Mouse (Mus musculus): Measurements from ENCODE around the gene Mslnl.
"Not testable (repeated sequence)": the region's sequence is repeated elsewhere in the genome, so short reads cannot be mapped to it uniquely, and the experiment has no call there.

Gene Mslnl

DNA sequence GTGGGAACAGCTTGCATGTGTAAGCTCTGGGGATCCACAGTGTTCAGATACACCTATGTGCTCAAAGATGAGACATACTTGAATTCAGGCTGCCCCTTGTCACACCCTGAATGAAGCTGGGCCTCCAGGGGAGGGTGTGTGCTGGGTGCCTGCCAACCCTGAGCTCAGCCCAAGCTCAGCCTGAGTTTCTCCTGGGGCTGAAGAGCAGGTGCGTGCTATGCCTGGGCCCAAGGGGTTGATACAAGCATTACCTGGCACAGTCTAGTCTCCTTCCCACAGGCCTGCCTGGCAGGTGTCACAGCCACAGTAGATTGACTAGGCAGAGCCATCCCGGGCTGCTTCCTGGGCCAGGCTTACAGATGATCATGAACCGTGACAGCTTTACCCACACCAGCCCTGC is at the start of gene Mslnl:
Gene Mslnl (plus strand): TSS at position 298 of the 400 bp plus-strand sequence.
- DNase-seq (ENCODE audit: low read depth, low spot score), result no peak

DNA sequence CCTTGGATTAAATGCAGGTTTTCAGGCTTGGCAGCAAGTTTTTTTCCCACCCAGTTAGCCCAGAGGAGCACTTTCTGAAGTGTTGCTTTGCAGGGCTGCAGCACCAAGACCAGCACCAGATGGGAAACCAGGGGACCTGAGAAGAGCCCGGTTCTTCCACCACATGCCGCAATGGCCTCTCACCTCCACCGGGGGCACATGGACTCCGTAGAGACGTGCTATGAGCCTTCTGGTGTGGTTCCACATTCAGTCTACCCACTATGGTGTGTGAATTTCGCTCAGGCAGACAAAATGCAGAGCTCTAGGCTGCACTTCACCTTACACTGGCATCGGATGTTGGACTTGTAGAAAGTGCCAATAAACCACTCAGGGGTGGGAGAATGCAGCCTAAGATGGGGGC is 49.5 kb upstream of the Mslnl start:
- no peak for DNase-seq (ENCODE audit: low read depth, low spot score)

DNA sequence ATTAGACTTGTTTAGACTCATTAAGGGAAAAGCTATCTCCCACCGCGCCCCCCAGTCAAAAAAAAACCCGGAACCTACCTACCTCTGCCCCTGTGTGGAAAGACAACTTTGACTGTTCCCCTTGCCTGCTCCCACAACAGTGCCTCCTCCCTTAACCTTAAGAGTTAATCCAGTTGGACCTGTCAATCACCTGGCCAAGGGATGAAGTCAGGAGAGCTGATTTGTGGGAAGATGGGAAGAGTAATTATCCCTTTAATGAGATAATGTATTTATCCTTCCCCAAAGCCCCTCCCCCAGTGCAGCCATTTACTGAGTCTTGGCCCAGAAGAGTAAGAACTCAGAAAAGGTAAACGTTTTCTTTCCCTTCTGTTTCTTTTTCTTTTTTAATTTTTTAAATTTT is 46.9 kb upstream of the Mslnl start:
- DNase-seq (ENCODE audit: low read depth, low spot score), result no peak

DNA sequence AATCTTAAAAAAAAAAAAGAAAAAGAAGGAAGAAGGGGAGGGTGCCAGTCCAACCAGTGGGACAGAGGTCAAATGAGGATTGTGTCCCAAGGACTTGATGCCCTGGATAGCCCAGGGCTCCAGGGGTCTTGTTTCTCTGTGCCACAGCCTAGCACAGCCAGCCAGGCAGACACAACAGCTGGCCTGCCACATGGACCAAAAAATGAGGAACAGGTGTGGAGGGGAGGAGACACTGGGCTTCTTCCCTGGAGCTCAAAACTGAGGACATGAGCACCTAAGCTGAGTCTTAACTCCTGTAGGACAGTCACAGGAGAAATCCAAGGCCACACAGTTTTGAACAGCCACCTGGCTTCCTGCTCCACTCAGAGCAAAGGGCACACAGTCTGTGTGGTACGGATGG is 39.6 kb upstream of the Mslnl start:
- DNase-seq (ENCODE audit: low read depth, low spot score), result no peak

DNA sequence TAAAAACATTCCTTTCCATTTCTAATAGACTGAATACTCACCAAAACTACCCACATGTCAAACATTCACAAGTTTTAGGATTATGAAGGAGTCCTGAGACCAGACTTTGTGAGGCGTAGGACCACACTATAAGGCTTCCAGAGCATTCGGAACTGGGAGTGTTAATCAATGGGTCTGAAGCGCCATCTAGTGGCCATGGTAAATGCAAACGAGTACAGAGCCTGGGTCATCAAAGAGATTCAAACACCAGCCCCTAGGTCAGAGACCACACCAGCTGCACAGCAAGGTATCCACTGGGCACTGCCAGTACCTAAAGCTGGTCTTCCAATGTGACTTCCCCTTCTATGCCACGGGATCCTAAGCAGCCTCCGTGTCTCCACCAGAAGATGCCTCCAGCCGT is 37.4 kb upstream of the Mslnl start:
- DNase-seq (ENCODE audit: low read depth, low spot score), result peak; percentile 43

DNA sequence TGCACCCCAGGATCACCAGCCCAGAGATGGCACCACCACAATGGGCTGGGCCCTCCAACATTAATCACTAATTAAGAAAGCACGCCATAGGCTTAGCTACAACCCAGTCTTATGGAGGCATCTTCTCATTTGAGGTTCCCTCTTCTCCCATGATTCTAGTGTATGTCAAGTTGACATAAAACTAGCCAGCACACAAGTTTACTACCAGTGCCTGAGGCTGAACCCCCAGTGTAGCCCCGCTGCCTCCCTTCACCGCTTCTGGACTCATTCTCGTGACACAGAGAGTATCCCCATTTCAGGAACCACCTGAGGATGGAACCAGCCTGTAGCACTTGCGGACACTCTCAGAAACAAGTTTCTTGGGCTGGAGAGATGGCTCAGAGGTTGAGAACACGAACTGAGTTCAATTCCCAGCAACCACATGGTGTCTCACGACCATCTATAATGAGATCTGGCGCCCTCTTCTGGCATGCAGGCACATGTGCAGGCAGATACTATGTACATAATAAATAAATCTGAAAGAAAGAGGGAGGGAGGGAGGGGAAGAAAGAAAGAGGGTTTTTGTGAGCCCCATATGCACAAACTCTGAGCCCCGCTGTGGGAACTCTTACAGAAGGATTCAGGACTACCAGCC is 34.9 kb upstream of the Mslnl start:
- DNase-seq (ENCODE audit: low read depth, low spot score), result no peak

DNA sequence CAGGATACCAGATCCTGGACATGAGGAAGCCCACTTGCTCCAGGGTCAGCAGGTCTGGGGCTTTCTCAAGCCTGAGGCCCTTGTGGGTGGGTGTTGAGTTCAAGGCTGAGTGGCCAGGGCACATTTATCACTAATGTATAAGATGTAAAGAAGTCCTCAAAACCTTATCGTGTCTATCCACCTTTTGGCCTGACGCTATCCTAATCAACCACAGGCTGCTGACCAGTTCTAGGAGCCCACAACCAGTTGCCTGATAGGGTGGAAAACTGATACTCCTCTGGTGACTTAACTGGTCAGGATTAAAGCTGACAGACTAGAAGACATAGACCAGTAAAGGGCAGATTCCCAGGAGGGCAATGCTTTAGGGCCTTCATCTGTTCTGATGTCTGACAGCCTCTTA is 25.8 kb upstream of the Mslnl start:
- no peak for DNase-seq (ENCODE audit: low read depth, low spot score)

DNA sequence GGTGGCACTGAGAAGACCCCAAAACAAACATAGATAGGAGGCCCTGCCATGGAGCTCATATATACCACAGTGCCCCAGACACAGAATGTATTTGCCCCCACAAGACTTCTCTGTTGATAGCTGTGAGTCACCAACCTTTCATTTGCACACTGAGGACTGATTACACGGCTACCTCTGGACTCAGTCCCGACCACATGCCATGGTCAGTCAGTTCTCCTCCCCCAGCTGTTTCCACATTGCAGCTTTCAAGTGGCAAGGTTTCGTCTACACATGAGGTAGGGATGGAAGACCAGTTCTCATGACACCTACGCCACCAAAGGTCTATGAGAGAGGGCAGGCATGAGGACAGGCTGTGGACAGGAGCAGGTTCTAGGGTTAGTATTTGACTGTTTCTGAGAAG is 24.7 kb upstream of the Mslnl start:
- no peak for DNase-seq (ENCODE audit: low read depth, low spot score)

DNA sequence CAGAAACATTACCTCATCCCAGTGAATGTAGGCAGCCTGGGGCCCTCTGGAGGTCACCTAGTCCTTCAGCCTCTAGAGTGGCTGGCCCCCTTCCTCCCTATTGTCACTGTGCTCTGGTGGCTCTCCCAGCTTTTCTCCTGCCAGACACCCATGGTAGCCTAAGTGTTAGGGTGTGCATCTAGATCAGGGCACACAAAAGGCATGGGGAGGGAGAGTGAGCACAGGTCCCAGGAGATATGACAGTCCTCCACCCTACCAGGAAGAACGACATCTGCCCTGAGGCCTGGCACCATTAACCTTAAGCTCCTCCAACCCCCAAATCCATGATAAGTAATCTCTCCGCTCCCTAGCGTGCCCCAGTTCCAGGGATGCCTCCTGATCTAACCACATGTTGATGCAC is 20.2 kb upstream of the Mslnl start:
- no peak for DNase-seq (ENCODE audit: low read depth, low spot score)

DNA sequence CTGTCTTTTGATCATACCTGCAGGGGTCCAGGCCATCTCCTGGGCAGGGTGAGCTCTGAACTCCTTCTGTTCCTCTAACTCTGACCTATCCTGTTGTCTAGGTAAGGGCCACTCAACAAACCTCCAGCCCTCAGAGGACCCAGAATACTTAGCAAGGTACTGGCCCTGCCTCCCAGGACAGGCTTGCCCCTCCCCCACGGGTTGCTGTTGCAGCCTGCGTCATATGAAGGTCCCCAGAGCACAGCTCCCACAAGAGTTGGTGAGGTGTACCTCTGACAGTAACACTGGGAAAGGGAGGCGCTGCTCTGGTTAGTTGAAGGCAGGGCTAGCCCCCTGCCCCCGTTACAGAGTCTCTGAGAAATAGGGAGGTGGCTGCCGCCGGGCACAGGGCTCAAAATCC is 19.7 kb upstream of the Mslnl start:
- DNase-seq (ENCODE audit: low read depth, low spot score), result no peak

DNA sequence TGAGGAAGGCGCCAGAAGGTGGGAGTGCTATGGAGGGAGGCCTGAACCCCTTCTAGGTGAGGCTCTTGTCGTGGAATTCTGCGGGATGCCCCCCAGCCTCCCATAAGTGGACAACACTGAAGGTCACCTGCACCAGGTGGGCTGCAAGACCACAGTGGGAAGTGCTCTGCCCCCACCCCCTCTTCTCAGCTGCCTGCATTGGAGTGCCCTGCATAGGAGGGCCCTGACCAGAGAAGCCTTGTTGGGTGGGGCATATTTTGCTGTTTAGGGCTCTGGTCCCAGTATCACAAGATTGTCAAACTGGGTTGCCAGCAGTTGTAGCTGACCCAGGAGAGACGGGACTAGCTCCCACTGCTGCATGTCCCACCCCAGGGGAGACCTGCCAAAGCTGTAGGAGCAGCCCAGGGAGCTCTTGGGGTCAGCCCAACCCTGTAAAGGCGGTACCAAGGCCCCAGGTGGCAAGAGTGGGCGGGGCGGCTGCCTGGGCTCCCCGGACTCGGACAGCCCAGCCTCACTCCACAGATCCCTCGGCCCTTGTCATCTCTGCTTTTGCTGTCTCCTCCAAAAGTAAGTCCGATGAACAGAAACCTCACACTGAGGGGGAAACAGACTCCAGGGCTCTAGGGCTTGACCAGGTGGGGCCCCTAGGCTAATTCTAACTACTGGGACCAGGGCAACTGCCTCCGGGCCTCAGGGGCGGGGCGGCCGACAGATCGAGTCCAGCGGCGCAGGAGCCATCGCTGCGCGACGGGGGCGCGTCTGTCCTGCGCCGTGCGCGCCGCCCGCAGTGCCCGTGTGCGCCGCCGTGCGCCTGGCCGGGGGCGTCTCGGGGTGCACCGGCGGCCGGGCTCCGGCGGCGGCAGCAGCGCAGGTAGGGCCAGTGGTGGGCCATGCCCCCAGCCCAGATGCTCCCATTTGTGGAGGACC is 18.9 kb upstream of the Mslnl start, which contains the start of gene Gng13:
Gene Gng13 (plus strand): TSS at position 461 of the 927 bp plus-strand sequence.
- no peak for DNase-seq (ENCODE audit: low read depth, low spot score)

DNA sequence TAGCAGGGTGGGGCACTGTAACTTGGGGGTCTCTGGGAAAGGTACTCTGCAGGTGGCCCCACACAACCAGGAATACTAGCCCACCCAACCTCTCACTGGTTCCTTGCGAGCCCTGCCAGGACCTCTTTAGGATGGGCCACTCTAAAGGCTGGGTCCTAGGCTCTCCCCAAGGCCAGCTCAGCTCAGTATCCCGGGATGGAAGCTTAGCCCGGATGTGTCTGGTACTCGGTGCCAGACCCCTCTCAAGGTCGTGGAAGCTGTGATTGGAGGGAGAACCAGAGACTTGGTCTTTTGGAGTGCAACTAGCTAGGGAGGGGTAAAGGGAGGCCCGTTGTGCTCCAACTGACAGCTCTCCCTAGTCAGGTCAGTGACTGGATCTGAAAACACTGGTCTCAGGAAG is 18.2 kb upstream of the Mslnl start:
- DNase-seq (ENCODE audit: low read depth, low spot score), result no peak

DNA sequence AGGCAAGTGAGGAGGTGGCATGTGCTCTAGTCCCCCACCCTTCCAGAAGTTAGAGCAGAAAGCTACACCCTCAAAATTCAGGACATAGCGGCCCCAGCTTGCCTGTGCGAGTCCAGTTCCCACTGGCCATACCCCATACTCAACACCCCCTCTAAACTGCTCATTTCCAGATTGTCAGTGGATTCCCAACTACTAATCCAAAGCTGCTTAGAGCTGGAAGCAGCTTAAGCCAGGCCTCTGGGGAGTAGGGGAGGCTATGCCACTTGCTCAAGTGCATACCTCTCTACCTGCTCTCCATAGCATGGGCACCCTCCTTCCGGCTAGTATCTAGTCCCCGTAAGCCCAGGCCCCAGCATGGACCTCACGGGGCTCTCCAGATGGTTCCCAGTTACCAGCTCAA is 14.4 kb upstream of the Mslnl start:
- DNase-seq (ENCODE audit: low read depth, low spot score), result no peak

DNA sequence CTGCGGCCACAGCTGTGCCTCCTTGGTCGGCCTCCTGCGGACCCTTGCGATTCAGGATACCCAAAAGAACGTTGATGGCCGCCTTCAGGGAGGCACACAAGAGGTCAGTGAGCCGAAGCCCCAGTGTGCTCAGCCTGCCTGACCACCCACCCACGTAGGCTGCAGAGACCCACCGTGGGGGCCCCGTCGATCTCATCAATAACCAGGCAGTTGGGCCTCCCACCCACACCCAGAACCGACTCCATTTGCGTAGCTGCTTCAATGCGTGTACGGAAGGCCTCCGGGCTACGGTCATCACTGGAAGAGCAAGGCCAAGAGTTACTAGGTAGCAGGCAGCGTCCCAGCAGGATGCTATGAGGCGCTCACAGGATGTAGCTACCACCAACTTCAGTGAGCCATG is 12.4 kb upstream of the Mslnl start:
- no peak for DNase-seq (ENCODE audit: low read depth, low spot score)

DNA sequence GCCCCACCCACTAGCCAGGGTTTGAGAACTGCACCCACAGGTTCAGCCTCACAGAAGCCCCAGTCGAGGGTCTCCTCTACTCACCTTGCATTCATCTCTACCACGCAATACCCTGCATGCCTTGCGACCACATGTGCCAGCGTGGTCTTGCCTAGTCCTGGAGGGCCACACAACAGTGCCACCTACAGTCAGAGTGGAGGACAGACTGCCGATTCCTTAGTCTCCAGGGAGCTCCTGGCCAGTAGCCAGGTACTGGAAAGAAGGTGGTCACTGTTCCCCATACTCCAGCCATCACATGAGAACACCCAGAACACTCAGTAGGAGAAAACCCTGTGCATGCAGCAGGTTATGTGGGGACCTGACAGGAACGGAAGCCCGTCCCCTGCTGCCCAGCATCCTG is 11.9 kb upstream of the Mslnl start:
- no peak for DNase-seq (ENCODE audit: low read depth, low spot score)

DNA sequence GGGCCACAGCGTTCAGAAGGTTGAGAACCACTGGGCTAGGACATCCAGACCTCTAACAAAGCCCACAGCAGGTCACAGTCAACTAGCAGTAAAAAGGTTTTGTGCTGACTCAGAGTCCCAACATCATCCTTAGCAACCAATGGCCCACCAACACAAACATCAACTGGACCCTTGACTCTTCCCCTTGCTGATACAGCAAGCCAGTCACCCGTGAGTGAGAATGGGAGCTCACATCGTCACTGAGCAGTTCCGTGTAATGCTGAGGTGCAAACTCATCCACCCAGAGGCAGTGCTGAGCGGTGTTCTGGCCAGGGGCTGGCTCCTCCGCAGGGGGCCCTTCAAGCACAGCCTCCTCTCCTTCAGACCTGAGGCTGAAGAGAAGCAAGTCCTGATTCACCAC is 10.6 kb upstream of the Mslnl start:
- DNase-seq (ENCODE audit: low read depth, low spot score), result no peak

DNA sequence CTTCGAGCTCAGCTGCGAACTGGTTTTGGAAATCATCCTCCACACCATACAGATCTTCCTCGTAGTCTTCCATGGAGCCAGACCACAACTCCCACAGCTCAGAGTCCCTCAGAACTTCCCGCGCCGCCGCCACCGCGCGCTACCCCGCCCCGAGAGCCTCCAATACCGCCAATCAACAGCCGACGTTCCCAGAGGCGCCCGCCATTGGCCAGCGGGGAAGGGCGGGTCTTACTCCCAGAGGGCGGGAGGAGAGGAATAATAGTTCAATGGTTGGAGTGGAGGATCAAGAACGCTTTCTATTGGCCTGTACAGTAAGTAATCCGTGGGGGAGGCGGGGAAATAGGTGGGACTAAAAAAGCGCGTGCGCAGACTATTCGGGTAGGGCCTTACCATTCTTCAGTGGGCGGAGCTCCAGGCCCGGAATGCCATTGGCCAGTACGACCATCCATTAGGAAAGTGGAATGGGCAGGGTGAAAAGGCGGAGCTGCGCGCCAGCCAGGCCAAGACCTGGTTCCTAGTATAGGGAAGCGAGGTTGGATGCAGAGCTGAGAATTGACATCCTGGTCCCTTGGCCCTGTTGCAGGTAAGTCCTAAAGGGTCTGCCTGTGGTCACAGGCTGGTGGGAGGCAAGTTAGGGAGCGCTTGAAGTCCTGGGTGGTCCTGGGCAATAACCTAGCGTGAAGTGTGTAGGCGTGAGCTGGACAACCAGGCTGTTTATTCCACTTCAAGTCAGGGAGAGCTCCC is 8.4 kb upstream of the Mslnl start, which contains the start of the genes Chtf18 and Rpusd1:
Gene Chtf18 (minus strand): TSS at position 155 of the 744 bp plus-strand sequence.
Gene Rpusd1 (plus strand): TSS at position 406 of the 744 bp plus-strand sequence.
- DNase-seq (ENCODE audit: low read depth, low spot score), result peak; percentile 99

DNA sequence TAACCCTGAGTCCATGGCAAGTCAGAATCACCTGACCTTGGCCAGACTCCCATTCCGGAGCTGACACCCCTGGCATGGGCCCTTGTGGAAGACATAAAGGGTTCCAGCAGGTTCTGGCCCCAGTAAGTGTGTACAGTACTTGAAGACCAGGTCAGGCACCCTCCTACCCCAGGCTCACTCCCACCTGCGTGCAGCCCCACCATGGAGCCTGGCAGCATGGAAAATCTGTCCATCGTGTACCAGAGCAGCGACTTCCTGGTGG is 7.9 kb upstream of the Mslnl start:
- no peak for DNase-seq (ENCODE audit: low read depth, low spot score)

DNA sequence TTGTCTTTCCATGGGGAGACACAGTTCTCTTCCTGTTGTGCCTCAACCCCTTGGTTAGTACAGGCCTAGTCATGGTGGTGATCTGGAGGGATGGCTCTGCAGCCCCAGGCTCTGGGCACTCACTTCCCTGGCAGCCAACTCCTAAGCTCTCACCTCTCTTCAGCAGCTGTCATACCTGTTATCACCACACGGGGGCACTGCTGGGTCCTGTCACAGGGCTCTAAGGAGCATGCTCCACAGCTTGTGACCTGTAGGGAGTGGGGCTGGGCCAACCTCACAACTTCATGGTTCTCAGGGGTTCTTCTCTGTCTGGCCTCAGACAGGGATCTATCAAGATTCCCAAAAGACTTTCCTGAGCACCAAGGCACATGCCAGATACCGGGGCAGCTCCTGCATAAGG is 3.8 kb upstream of the Mslnl start:
- peak; percentile 74 for DNase-seq (ENCODE audit: low read depth, low spot score)

DNA sequence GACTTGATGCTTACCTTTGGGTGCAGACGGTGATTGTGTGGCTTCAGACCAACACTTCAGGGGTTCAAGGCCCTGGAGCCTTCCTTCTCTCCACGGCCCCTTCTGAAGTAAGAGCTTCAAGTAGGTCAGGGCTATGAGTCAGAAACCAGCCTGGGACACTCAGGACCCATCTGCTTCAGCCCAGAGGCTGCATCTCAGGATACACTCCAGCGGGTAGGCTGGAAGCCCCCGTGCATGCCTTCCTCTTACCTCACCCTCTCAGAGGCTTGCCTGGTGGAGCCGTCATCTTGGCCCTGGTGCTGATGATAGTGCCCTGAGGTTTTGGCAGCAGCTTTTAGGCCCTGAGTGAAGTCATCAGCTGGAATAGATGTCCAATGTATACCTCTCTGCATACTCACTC is 596 bp upstream of the Mslnl start:
- no peak for DNase-seq (ENCODE audit: low read depth, low spot score)

DNA sequence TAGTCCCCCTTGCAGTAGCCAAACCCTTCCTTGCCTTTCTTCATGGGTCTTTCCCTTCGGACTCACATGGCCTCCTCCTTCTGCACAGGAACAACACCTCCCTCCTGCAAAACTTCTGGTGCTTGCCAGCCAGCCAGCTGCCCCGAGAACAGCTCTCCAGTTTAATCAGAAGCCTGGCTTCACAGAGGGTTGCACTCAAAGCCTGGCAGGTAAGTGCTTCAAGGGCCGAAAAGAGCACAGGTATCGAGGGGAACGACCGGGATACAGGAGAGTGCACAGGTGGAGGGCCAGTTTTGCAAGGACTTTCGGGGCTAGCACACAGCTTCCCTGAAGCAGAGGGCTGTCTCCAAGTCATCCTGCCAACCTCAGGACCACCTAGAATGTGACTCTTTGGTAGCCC is 3.0 kb downstream of the Mslnl start:
- no peak for DNase-seq (ENCODE audit: low read depth, low spot score)

DNA sequence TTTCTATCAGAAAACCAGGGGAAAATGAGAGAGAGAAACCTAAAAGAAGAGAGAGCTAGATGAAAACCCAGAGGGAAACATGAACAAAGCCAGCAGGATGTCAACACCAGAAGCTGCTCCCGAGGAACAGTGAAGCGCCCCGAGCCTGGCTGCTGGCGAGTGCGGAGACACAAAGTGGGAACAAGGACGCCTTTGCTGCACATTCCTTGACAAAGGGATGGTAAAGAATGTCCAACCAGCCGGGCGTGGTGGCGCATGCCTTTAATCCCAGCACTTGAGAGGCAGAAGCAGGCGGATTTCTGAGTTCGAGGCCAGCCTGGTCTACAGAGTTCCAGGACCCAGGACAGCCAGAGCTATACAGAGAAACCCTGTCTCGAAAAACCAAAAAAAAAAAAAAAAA is 5.6 kb downstream of the Mslnl start:
- not testable (repeated sequence) for DNase-seq (ENCODE audit: low read depth, low spot score)

DNA sequence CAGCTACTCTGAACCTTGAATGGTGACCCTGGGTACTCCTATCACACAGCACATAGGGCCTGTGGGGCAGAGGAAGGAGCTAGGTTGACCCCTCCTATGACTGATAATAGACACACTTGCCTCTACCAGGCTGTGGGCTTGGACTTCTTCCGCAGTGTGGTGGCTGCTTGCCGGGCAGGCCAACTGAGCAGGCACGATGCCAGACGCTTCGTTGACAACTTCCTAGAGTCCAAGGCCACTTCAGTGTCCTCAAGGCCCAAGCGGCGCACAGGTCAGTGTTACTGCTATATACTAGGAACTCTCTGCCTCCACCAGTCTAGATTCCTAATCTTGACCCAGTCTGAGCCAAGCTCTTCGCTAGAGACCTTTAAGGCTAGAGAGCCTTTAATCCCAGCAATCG is 8.0 kb downstream of the Mslnl start:
- DNase-seq (ENCODE audit: low read depth, low spot score), result no peak

Measured in skeletal muscle tissue, adult 2 months (tissue).